Mouse (Mus musculus): Measurements from ENCODE around the gene Rb1. TPM values are rescaled to one million over a fixed set of nuclear protein-coding genes. Genes with fewer than 3 reads are reported as not detected.
A peak's percentile ranks its signal among the peaks of the same experiment; 100 is the strongest.

Gene Rb1
- polyA plus RNA-seq, 1 experiment from 2014 or later, result 21.4 TPM

GRCm38 (mm10) chr14:73334926-73335805 is 9.5 kb upstream of the Rb1 start:
- H3K4me2 ChIP-seq, result no peak overlapping the region
- WGBS (ENCODE audit: insufficient replicate concordance), result 70% methylated on average over 22 of the region's 22 CpGs
- no peaks in the 10 kb centered on the region for H3K27me3 ChIP-seq
- no peak overlapping the region for H3K27ac ChIP-seq (replicated peaks)
- H3K9ac ChIP-seq, result no peak overlapping the region
- H3K4me3 ChIP-seq (replicated peaks), result no peak overlapping the region
- H3K36me3 ChIP-seq (replicated peaks), result no peaks in the 10 kb centered on the region
- H3K4me1 ChIP-seq (replicated peaks), result peaks cover 5% of the 10 kb centered on the region; the same call in 1 of the 2 replicates
- no peak for ATAC-seq (ENCODE audit: insufficient read depth)
- no peaks in the 10 kb centered on the region for H3K9me3 ChIP-seq (replicated peaks)

- Histone ChIP-seq H3K4me1 (replicated peaks) (peaks cover 5% of the 10 kb centered on the region; the same call in 1 of the 2 replicates), H3K36me3 (replicated peaks) (no peaks in the 10 kb centered on the region), H3K27me3 (no peaks in the 10 kb centered on the region), H3K9ac (no peak overlapping the region), H3K9me3 (replicated peaks) (no peaks in the 10 kb centered on the region), H3K4me2 (no peak overlapping the region), H3K4me3 (replicated peaks) (no peak overlapping the region), H3K27ac (replicated peaks) (no peak overlapping the region)
- no peak for ATAC-seq (ENCODE audit: insufficient read depth)
- 39% methylated on average over 3 of the region's 3 CpGs for WGBS (ENCODE audit: insufficient replicate concordance)
These were observed 8.3 kb upstream of the Rb1 start for GRCm38 (mm10) chr14:73333880-73334279.

GRCm38 (mm10) chr14:73331386-73331785 is 5.8 kb upstream of the Rb1 start:
- Histone ChIP-seq H3K36me3 (replicated peaks) (no peaks in the 10 kb centered on the region), H3K4me3 (replicated peaks) (no peak overlapping the region), H3K9ac (no peak overlapping the region), H3K4me1 (replicated peaks) (peaks cover 14% of the 10 kb centered on the region), H3K9me3 (replicated peaks) (no peaks in the 10 kb centered on the region), H3K27me3 (no peaks in the 10 kb centered on the region), H3K27ac (replicated peaks) (no peak overlapping the region), H3K4me2 (no peak overlapping the region)
- 74% methylated on average over 4 of the region's 4 CpGs for WGBS (ENCODE audit: insufficient replicate concordance)
- no peak for ATAC-seq (ENCODE audit: insufficient read depth)

- H3K36me3 ChIP-seq (replicated peaks), result no peaks in the 10 kb centered on the region
- H3K4me3 ChIP-seq (replicated peaks), result no peak overlapping the region
- H3K27ac ChIP-seq (replicated peaks), result no peak overlapping the region
- H3K9ac ChIP-seq, result no peak overlapping the region
- ATAC-seq (ENCODE audit: insufficient read depth), result no peak
- no peaks in the 10 kb centered on the region for H3K9me3 ChIP-seq (replicated peaks)
- H3K27me3 ChIP-seq, result no peaks in the 10 kb centered on the region
- 76% methylated on average over 2 of the region's 2 CpGs for WGBS (ENCODE audit: insufficient replicate concordance)
- H3K4me1 ChIP-seq (replicated peaks), result peaks cover 17% of the 10 kb centered on the region
- H3K4me2 ChIP-seq, result no peak overlapping the region
These were observed 4.2 kb upstream of the Rb1 start for GRCm38 (mm10) chr14:73329871-73330270.

GRCm38 (mm10) chr14:73326511-73326910 is 889 bp upstream of the Rb1 start:
- peaks cover 32% of the 10 kb centered on the region for H3K4me1 ChIP-seq (replicated peaks)
- WGBS (ENCODE audit: insufficient replicate concordance), result 12% methylated on average over 8 of the region's 8 CpGs
- no peaks in the 10 kb centered on the region; the same call in 1 of the 2 replicates for H3K36me3 ChIP-seq (replicated peaks)
- peak overlapping the region; percentile 98 for H3K4me3 ChIP-seq (replicated peaks)
- peak overlapping the region; percentile 83 for H3K4me2 ChIP-seq
- no peak for ATAC-seq (ENCODE audit: insufficient read depth)
- H3K27ac ChIP-seq (replicated peaks), result peak overlapping the region; percentile 98
- H3K9me3 ChIP-seq (replicated peaks), result no peaks in the 10 kb centered on the region
- H3K27me3 ChIP-seq, result no peaks in the 10 kb centered on the region
- H3K9ac ChIP-seq, result peak overlapping the region; percentile 98

GRCm38 (mm10) chr14:73324634-73325455 is 777 bp downstream of the Rb1 start:
- WGBS (ENCODE audit: insufficient replicate concordance), result under 1% methylated on average over 52 of the region's 55 CpGs
- H3K4me2 ChIP-seq, result peak overlapping the region; percentile 83
- no peaks in the 10 kb centered on the region for H3K9me3 ChIP-seq (replicated peaks)
- H3K4me3 ChIP-seq (replicated peaks), result peak overlapping the region; percentile 98
- H3K9ac ChIP-seq, result peak overlapping the region; percentile 98
- peaks cover 8% of the 10 kb centered on the region; the same call in 1 of the 2 replicates for H3K36me3 ChIP-seq (replicated peaks)
- peak; percentile 10 for ATAC-seq (ENCODE audit: insufficient read depth)
- H3K27me3 ChIP-seq, result no peaks in the 10 kb centered on the region
- peak overlapping the region; percentile 98 for H3K27ac ChIP-seq (replicated peaks)
- peaks cover 45% of the 10 kb centered on the region for H3K4me1 ChIP-seq (replicated peaks)

- Histone ChIP-seq H3K27me3 (no peaks in the 10 kb centered on the region), H3K4me2 (peak overlapping the region; percentile 83), H3K4me1 (replicated peaks) (peaks cover 49% of the 10 kb centered on the region), H3K9me3 (replicated peaks) (no peaks in the 10 kb centered on the region), H3K9ac (peak overlapping the region; percentile 15), H3K36me3 (replicated peaks) (peaks cover 12% of the 10 kb centered on the region), H3K4me3 (replicated peaks) (peak overlapping the region; percentile 98), H3K27ac (replicated peaks) (0 out of 2 replicates have a peak overlapping the region, but pooled peaks have one; percentile 9)
- ATAC-seq (ENCODE audit: insufficient read depth), result no peak
- 56% methylated on average over 2 of the region's 2 CpGs for WGBS (ENCODE audit: insufficient replicate concordance)
These were observed 1.7 kb downstream of the Rb1 start for GRCm38 (mm10) chr14:73323965-73324364.

- Histone ChIP-seq H3K4me1 (replicated peaks) (peaks cover 60% of the 10 kb centered on the region), H3K4me2 (peak overlapping the region; percentile 83), H3K9ac (peak overlapping the region; percentile 30), H3K4me3 (replicated peaks) (peak overlapping the region; percentile 98), H3K36me3 (replicated peaks) (peaks cover 20% of the 10 kb centered on the region), H3K27me3 (no peaks in the 10 kb centered on the region), H3K27ac (replicated peaks) (peak overlapping the region; percentile 85), H3K9me3 (replicated peaks) (no peaks in the 10 kb centered on the region)
- WGBS (ENCODE audit: insufficient replicate concordance), result 3% methylated on average over 3 of the region's 3 CpGs
- peak; percentile 24 for ATAC-seq (ENCODE audit: insufficient read depth)
These were observed 3.5 kb downstream of the Rb1 start for GRCm38 (mm10) chr14:73322142-73322541.

- Histone ChIP-seq H3K9me3 (replicated peaks) (no peaks in the 10 kb centered on the region), H3K9ac (no peak overlapping the region), H3K4me3 (replicated peaks) (no peak overlapping the region), H3K27me3 (no peaks in the 10 kb centered on the region), H3K4me1 (replicated peaks) (peaks cover 57% of the 10 kb centered on the region), H3K4me2 (no peak overlapping the region), H3K36me3 (replicated peaks) (peaks cover 25% of the 10 kb centered on the region), H3K27ac (replicated peaks) (no peak overlapping the region)
- ATAC-seq (ENCODE audit: insufficient read depth), result no peak
These were observed 8.7 kb downstream of the Rb1 start for GRCm38 (mm10) chr14:73316933-73317332.

GRCm38 (mm10) chr14:73313864-73314263 is 11.8 kb downstream of the Rb1 start:
- ATAC-seq (ENCODE audit: insufficient read depth), result no peak
- no peaks in the 10 kb centered on the region for H3K27me3 ChIP-seq
- H3K4me2 ChIP-seq, result no peak overlapping the region
- H3K4me3 ChIP-seq (replicated peaks), result no peak overlapping the region
- H3K9me3 ChIP-seq (replicated peaks), result no peaks in the 10 kb centered on the region
- peaks cover 39% of the 10 kb centered on the region for H3K4me1 ChIP-seq (replicated peaks)
- no peak overlapping the region for H3K27ac ChIP-seq (replicated peaks)
- H3K9ac ChIP-seq, result no peak overlapping the region
- H3K36me3 ChIP-seq (replicated peaks), result peaks cover 12% of the 10 kb centered on the region
- WGBS (ENCODE audit: insufficient replicate concordance), result 78% methylated on average over 4 of the region's 4 CpGs

GRCm38 (mm10) chr14:73313396-73313795 is 12.2 kb downstream of the Rb1 start:
- no peak overlapping the region for H3K9ac ChIP-seq

More at GRCm38 (mm10) chr14:73313396-73313795, 12.2 kb downstream of the Rb1 start:
- H3K9me3 ChIP-seq (replicated peaks), result no peaks in the 10 kb centered on the region
- no peak overlapping the region for H3K4me3 ChIP-seq (replicated peaks)
- ATAC-seq (ENCODE audit: insufficient read depth), result peak; percentile 62; the same call in 1 of the 2 replicates
- peaks cover 7% of the 10 kb centered on the region for H3K36me3 ChIP-seq (replicated peaks)
- WGBS (ENCODE audit: insufficient replicate concordance), result 44% methylated on average over 5 of the region's 5 CpGs
- no peaks in the 10 kb centered on the region for H3K27me3 ChIP-seq
- peaks cover 35% of the 10 kb centered on the region for H3K4me1 ChIP-seq (replicated peaks)
- H3K27ac ChIP-seq (replicated peaks), result no peak overlapping the region
- no peak overlapping the region for H3K4me2 ChIP-seq

Measured in liver, embryonic 15.5 days (tissue).